Mouse (Mus musculus) macrophage (primary cell): ENCODE measurements around the gene 4930415L06Rik. TPM values are rescaled to one million over a fixed set of nuclear protein-coding genes. Genes with fewer than 3 reads are reported as not detected.

Experiments
- H3K27ac ChIP-seq: fragments of 350-480 bp; formaldehyde crosslinking; 2 replicates; pipeline ENCODE4 v1.9.0; 2021
- H3K36me3 ChIP-seq: fragments of 350-480 bp; formaldehyde crosslinking; 2 replicates; pipeline ENCODE4 v1.9.0; 2021; ENCODE audit errors: inconsistent target
- H3K4me3 ChIP-seq: fragments of 350-480 bp; formaldehyde crosslinking; 2 replicates; pipeline ENCODE4 v1.9.0; 2021; ENCODE audit errors: inconsistent target
- H3K79me2 ChIP-seq: fragments of 350-480 bp; formaldehyde crosslinking; 2 replicates; pipeline ENCODE4 v1.9.0; 2021; ENCODE audit errors: inconsistent target
- WGBS: methylation state at CpG from one replicate; pipeline ENCODE4 v1.1.7; 2026; ENCODE audit warnings: inconsistent platforms; ENCODE audit not compliant: missing documents; 5-methylcytosine and 5-hydroxymethylcytosine counted together
- polyA plus RNA-seq: library from polyadenylated mRNA; stranded (reverse); fragments of 250-400 nt; gene quantifications from 3 replicates; pipeline ENCODE4 v1.2.4, GENCODE M21; 2018; ENCODE audit warnings: inconsistent platforms
- total RNA-seq, 78 experiments: library from RNA; depleted of rRNA; stranded (reverse); fragments of 250-400 nt; gene quantifications; 1 replicate in 9 of 78; 2 replicates in 24 of 78; 3 replicates in 43 of 78; 4 replicates in 2 of 78; pipeline ENCODE4 v1.2.4; 2018; ENCODE audit warnings: inconsistent platforms in 56 of 78

4930415L06Rik gene
- total RNA-seq (2018; cell fraction: chromatin; rRNA removed) = not detected
- total RNA-seq (2018; cell fraction: cytosol; rRNA removed) = not detected
- not detected for total RNA-seq (2018; cell fraction: nucleus; rRNA removed)
- polyA plus RNA-seq = not detected in 3 replicates

DNA sequence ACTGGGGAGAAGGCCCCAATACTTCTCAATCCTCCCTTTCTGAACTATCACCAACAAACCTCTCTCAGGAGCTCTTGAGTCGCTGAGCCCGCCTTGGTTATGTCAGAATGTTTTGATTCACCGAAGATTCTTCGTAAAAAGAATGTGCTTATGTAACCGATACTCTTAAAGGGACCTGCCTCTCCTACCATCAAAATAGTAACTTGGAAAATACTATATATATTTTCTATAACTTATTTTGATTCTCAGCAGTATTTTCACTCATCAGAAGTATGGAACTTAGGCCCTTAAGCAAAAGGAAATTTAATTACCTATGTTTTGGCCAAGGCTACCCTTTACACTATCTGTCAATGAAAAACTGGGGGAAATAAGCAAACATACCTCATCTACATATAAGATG lies at the start of gene 4930415L06Rik:
Gene 4930415L06Rik (minus strand): TSS at position 101 of the 400 bp plus-strand sequence.
- Histone ChIP-seq H3K36me3 (no peaks in the 10 kb centered on the region), H3K4me3 (no peak within 1 kb of the TSS), H3K79me2 (no peaks in the 10 kb centered on the region), H3K27ac (no peak within 1 kb of the TSS)
- 97% methylated on average over 3 of the region's 5 CpGs for WGBS

DNA sequence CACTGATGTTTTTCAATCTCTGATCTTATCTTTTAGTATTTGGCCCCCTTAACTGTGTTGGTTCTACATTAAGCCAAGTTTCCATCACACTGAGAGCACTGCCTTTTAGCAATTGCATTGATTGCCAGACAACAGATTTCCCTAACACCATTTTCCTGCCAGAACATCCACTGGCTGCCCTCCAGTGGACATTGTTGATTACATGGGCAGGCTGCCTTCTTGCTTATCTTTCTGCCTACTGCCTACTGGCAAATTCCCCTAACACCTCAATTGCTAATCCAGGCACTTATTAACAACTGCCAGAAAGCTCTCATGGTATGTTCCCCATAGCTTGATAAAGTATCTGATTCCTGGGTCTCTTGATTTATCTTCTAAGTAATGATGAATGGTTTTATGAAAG lies 46.0 kb upstream of the 4930415L06Rik start:
- Histone ChIP-seq H3K36me3 (no peaks in the 10 kb centered on the region), H3K27ac (no peak overlapping the region)

DNA sequence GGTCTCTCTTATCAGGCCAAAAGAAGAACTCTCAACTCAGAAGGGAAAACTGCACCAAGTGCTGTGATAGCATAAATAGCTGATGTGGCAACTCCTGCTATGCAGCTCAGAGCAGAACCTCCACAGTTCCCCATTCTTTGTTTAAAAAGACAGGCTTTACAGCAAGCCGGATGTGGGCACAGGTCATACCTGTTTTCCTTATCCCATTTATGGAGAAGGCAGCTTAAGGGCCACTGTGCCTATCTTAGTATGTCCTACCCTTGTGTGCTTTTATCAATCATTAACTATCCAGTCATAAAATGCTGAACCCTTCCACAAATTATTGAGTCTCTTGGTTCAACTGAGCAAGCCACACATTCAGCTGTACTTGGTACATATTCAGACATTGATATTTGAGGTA lies 27.8 kb downstream of the 4930415L06Rik start:
- 67% methylated on average over 1 of the region's 1 CpGs for WGBS
- no peak overlapping the region for H3K4me3 ChIP-seq
- no peak overlapping the region for H3K27ac ChIP-seq
- H3K79me2 ChIP-seq = no peaks in the 10 kb centered on the region
- H3K36me3 ChIP-seq = no peaks in the 10 kb centered on the region

More for the DNA sequence above, 46.0 kb upstream of the 4930415L06Rik start:
- no peaks in the 10 kb centered on the region for H3K79me2 ChIP-seq
- H3K4me3 ChIP-seq = no peak overlapping the region

Other genes with a start within 250 kb of the 4930415L06Rik start
- gene 4932429P05Rik, start 180.6 kb downstream of the 4930415L06Rik start, polyA plus RNA-seq = not detected in 3 replicates